14 mouse cellular contexts compared by ENCODE assay signal in genomic region chr12:100382526-100382925, GRCm38 (mm10).
"Had no signal": no experiment of that assay in that cellular context is flagged by ENCODE, and none has a peak within 500 bp of the region (broad histone marks: within the 10 kb centered on the region; RNA-seq: fewer than 3 reads in every experiment).

No protein-coding gene starts in this region.

- H3K4me3 ChIP-seq: liver, embryonic 12.5 days; liver, embryonic 15.5 days; lung, embryonic 15.5 days had no signal

- H3K27ac ChIP-seq: liver, embryonic 12.5 days; liver, embryonic 15.5 days; lung, embryonic 15.5 days; stomach, postnatal 0 days had no signal

- DNase-seq: kidney, adult 9 months; kidney, postnatal 14 days; kidney, postnatal 4 days; lung, adult 18-20 months; lung, postnatal 10 days; lung, postnatal 4 days; midbrain, embryonic 14.5 days; thymus, adult 2 months; thymus, postnatal 14 days; thymus, postnatal 4 days had no signal
